Mouse (Mus musculus) testis, adult 2 months (tissue): ENCODE measurements around the gene 2900011O08Rik. TPM values are rescaled to one million over a fixed set of nuclear protein-coding genes. Genes with fewer than 3 reads are reported as not detected.

Experiments
- H3K27ac ChIP-seq: fragments of 200-500 bp; 2 replicates; pipeline ENCODE4 v1.5.1; 2012; ENCODE audit warnings: low read depth, low read length; ENCODE audit not compliant: control insufficient read depth, insufficient read depth
- H3K27me3 ChIP-seq: fragments of 200-500 bp; 2 replicates; pipeline ENCODE4 v1.6.1; 2012; ENCODE audit warnings: mild to moderate bottlenecking, low read length, moderate library complexity; ENCODE audit not compliant: control insufficient read depth, insufficient read depth
- H3K36me3 ChIP-seq: fragments of 200-500 bp; 2 replicates; pipeline ENCODE4 v1.6.1; 2012; ENCODE audit warnings: mild to moderate bottlenecking, low read length; ENCODE audit not compliant: control insufficient read depth, insufficient read depth
- H3K4me1 ChIP-seq: fragments of 200-500 bp; 2 replicates; pipeline ENCODE4 v1.6.1; 2012; ENCODE audit warnings: low read length; ENCODE audit not compliant: control insufficient read depth, insufficient read depth
- H3K4me3 ChIP-seq: fragments of 200-500 bp; 2 replicates; pipeline ENCODE4 v1.5.1; 2012; ENCODE audit warnings: low read depth, mild to moderate bottlenecking, low read length, moderate library complexity, mixed read lengths; ENCODE audit not compliant: control insufficient read depth
- CTCF ChIP-seq: fragments of 200-500 bp; IDR thresholded peaks from 2 replicates; pipeline ENCODE4 v1.5.1; 2012; ENCODE audit warnings: low read depth, mild to moderate bottlenecking, inconsistent platforms, low read length, moderate library complexity; ENCODE audit not compliant: control insufficient read depth, insufficient read depth, insufficient replicate concordance
- POLR2A ChIP-seq: fragments of 200-500 bp; IDR thresholded peaks from 2 replicates; pipeline ENCODE4 v1.6.1; 2012; ENCODE audit warnings: low read depth, mild to moderate bottlenecking, inconsistent platforms, low read length, moderate library complexity; ENCODE audit not compliant: control insufficient read depth
- polyA plus RNA-seq: library from polyadenylated mRNA; depleted of rRNA; stranded (reverse); fragments of >200 nt; gene quantifications from 2 replicates; pipeline ENCODE4 v1.2.3, GENCODE M21; 2012

Gene 2900011O08Rik
- polyA plus RNA-seq, 1 experiment: 17.3 TPM

DNA sequence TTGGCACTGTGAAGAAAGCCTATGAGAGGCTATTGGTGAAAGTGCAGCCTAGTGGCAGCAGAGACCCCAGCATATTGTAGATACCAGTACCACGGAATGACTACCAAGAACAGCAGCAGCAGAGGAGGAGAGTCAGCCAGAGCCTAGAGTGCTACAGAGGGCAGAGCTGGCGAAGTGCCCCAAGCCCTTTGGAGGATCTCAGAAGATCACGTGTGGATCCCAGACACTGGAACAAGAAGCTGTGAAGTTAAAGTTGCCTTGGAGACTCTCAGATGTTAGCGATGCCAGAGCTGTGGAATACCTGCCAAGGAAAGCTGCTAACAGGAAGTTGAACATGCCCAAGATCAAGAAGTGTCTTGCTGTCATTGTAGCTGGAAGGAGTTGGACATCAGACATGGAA is 18.9 kb downstream of the 2900011O08Rik start:
- no peak overlapping the region for H3K27ac ChIP-seq
- no peak overlapping the region for H3K4me3 ChIP-seq
- H3K36me3 ChIP-seq: no peaks in the 10 kb centered on the region
- no peaks in the 10 kb centered on the region for H3K27me3 ChIP-seq
- no peak for TF ChIP-seq CTCF
- no peak for TF ChIP-seq POLR2A
- no peaks in the 10 kb centered on the region; the same call in 1 of the 2 replicates for H3K4me1 ChIP-seq

DNA sequence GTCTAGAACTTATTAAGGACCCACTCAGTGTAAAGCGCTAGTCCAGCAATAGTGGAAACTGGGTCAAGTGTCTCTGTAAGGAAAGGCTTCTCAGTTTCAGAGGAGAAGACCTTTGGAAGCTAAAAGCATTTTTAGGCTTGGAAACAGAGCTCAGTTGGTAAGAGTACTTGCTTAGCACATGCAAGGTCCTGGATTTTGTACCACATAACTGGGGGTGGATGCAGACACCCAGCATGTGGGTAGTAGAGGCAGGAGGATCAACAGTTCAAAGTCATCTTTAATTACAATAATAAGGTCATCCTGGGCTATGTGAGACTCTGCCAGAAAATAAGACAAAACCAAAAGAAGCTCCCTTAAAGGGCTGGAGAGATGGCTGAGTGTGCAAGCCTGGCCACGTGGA is 21.7 kb downstream of the 2900011O08Rik start:
- Histone ChIP-seq H3K4me3 (no peak overlapping the region), H3K27ac (no peak overlapping the region), H3K27me3 (no peaks in the 10 kb centered on the region), H3K36me3 (no peaks in the 10 kb centered on the region), H3K4me1 (no peaks in the 10 kb centered on the region; the same call in 1 of the 2 replicates)
- TF ChIP-seq CTCF (no peak), POLR2A (no peak)

- Histone ChIP-seq H3K36me3 (no peaks in the 10 kb centered on the region), H3K27ac (no peak overlapping the region), H3K4me1 (no peaks in the 10 kb centered on the region; the same call in 1 of the 2 replicates), H3K27me3 (no peaks in the 10 kb centered on the region), H3K4me3 (no peak overlapping the region)
- TF ChIP-seq CTCF (no peak), POLR2A (no peak)
Observed at GRCm38 (mm10) chr16:14008708-14009107, 22.3 kb downstream of the 2900011O08Rik start.

GRCm38 (mm10) chr16:14009966-14010365 is 23.6 kb downstream of the 2900011O08Rik start:
- TF ChIP-seq POLR2A: no peak
- TF ChIP-seq CTCF: no peak
- H3K27ac ChIP-seq: no peak overlapping the region
- no peaks in the 10 kb centered on the region for H3K4me1 ChIP-seq
- H3K4me3 ChIP-seq: no peak overlapping the region
- no peaks in the 10 kb centered on the region for H3K36me3 ChIP-seq
- H3K27me3 ChIP-seq: no peaks in the 10 kb centered on the region

GRCm38 (mm10) chr16:14017306-14017705 is 30.9 kb downstream of the 2900011O08Rik start:
- Histone ChIP-seq H3K27me3 (no peaks in the 10 kb centered on the region), H3K4me3 (no peak overlapping the region), H3K4me1 (no peaks in the 10 kb centered on the region), H3K36me3 (no peaks in the 10 kb centered on the region), H3K27ac (no peak overlapping the region)
- TF ChIP-seq POLR2A (no peak), CTCF (no peak)

DNA sequence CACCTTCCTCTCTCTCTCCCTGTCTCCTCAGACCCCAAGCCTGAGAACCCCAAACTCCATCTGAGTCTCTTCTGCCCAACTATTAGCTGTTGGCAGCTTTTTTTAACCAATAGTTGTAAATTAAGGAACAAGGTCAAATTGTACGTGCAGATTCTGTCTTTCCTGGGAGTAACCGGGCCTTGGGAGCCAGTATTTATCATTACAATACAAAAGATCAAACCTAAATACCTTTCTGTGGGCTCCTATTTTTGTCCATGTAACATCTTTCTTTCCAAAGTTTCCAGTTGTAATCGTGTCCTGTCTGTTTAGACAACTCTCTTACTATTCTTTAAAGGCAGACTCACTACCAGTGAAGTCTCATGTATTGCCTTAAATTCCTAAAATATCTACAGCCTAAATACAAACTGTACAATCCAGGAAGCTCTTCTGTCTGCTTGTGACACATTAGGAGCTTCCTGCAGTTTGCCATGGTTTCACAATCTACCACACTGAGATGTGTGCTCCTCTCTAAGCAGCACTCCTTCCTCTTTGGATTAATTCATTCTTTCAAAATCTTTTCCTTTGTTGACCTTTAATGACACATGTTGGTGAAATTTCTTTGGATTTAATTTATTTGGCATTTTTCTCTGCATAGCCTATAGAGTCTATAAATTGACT is 34.9 kb downstream of the 2900011O08Rik start:
- Histone ChIP-seq H3K4me3 (no peak overlapping the region), H3K27ac (no peak overlapping the region), H3K4me1 (no peaks in the 10 kb centered on the region), H3K27me3 (no peaks in the 10 kb centered on the region), H3K36me3 (no peaks in the 10 kb centered on the region)
- TF ChIP-seq POLR2A (no peak), CTCF (no peak)

DNA sequence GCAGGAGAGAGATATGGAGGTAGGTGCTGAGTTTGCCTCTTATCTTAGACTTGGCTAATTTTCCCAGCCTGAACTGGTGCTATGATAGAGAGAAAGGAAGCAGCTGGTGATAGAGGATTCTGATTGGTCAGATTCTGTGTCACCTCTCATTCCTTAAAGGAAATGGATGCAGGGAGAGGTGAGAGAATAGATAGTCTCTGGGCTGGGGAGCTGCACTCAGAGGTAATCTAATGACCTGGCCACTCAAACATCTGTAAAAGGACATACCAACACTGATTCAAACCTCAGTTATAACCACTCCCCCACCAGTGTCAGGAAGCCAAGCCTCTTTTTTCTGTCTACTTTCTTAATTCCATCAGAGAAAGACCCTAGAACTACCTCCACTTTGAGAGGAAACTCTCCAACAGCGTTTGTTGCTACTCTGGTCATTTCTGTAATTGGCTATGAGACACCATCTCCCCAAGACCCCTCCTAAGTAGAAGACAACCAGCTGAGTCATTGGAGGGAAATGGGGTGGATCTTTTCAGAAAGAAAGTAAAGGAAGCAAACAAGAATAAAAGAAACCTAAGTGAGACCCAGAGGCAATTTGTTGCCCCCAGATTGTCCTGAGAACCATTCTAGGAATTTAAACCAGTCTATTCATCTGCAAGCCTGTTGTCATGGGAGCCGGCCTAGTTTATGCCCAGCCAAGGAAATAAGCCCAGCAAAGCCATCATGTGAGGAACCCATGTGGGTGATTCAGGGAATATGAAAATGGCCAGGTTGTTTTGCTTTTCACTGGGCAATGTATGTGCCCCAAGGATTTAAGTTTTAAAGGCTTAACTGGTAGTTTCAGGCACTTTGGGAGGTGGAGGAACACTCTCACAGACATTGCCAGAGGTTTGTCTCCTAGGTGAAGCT is 38.9 kb downstream of the 2900011O08Rik start:
- no peak for TF ChIP-seq CTCF
- Histone ChIP-seq H3K4me3 (no peak overlapping the region), H3K36me3 (no peaks in the 10 kb centered on the region), H3K27me3 (no peaks in the 10 kb centered on the region), H3K27ac (no peak overlapping the region), H3K4me1 (no peaks in the 10 kb centered on the region)
